Mouse (Mus musculus): Measurements from ENCODE around the gene Chic2. TPM values are rescaled to one million over a fixed set of nuclear protein-coding genes. Genes with fewer than 3 reads are reported as not detected.

Gene Chic2
- total and polyA plus RNA-seq, 3 experiments = 3.7 to 19.2 (median 16.8) TPM

DNA sequence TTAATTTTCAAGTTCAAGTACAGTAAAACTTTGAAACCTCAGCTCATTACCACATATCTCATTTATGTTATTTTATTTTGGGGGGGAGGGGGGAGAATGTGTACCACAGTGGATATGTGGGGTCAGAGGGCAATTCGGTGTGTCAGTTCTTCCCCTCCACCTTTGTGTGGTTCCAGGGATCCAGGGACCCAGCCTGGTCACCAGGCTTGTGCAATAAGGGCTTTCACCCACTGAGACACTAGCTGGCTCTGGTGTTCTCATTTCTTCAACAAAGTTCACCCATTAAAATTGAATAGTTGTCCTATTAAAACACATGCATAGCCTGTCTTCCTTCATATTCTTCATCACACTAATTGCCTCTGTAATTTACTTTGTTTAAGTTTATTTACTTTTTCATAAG, 5.3 kb downstream of the Chic2 start:
- WGBS = 85% methylated on average over 1 of the region's 1 CpGs

DNA sequence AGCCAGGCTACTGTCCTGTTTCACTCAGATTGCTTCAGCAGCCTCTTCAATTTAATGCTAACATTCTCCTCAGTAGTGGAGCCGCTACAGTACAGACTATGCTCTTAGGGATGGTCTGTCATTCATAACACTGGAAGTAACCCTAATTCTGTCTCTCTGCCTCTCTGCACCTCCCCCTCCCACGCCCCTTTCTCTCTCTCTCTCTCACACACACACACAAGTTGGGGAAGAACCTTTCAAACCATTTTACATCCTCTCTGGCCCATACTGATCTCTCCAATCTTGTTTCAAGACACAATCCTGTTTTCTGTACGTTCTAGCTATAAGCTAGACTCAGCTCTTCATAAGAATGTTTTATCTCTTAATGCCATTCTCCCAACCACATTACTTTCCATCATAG, 9.1 kb downstream of the Chic2 start:
- Histone ChIP-seq H3K27me3 (ENCODE audit: control insufficient read depth, insufficient read depth, low read length) (no peaks in the 10 kb centered on the region), H3K4me1 (ENCODE audit: control insufficient read depth, insufficient read depth, low read length) (peaks cover 3% of the 10 kb centered on the region), H3K36me3 (ENCODE audit: control insufficient read depth, insufficient read depth, low read length) (peaks cover 9% of the 10 kb centered on the region), H3K9ac (ENCODE audit: low read depth, low read length) (no peak overlapping the region), H3K27ac (no peak overlapping the region), H3K79me2 (replicated peaks; ENCODE audit: control insufficient read depth, insufficient read depth, low read length) (peaks cover 12% of the 10 kb centered on the region), H3K4me3 (no peak overlapping the region)
- WGBS = 90% methylated on average over 3 of the region's 3 CpGs
- DNase-seq = no peak
- intact Hi-C loops (cut with DNase I) = no loop called here
- TF ChIP-seq CTCF (IDR thresholded peaks at IDR 0.05) (no peak), EP300 (IDR thresholded peaks at IDR 0.05; ENCODE audit: insufficient read depth, low read depth, low read length) (no peak), POLR2A (IDR thresholded peaks at IDR 0.05; ENCODE audit: insufficient read depth, low read depth, low read length) (no peak)

More for the DNA sequence above, 5.3 kb downstream of the Chic2 start:
- Histone ChIP-seq H3K9ac (ENCODE audit: low read depth, low read length) (no peak overlapping the region), H3K79me2 (replicated peaks; ENCODE audit: control insufficient read depth, insufficient read depth, low read length) (peaks cover 15% of the 10 kb centered on the region), H3K4me3 (no peak overlapping the region), H3K27me3 (ENCODE audit: control insufficient read depth, insufficient read depth, low read length) (no peaks in the 10 kb centered on the region), H3K4me1 (ENCODE audit: control insufficient read depth, insufficient read depth, low read length) (peaks cover 6% of the 10 kb centered on the region), H3K36me3 (ENCODE audit: control insufficient read depth, insufficient read depth, low read length) (peaks cover 18% of the 10 kb centered on the region), H3K27ac (no peak overlapping the region)
- intact Hi-C loops (cut with DNase I) = no loop called here
- TF ChIP-seq CTCF (IDR thresholded peaks at IDR 0.05) = no peak
- TF ChIP-seq POLR2A (IDR thresholded peaks at IDR 0.05; ENCODE audit: insufficient read depth, low read depth, low read length) = no peak
- no peak for TF ChIP-seq EP300 (IDR thresholded peaks at IDR 0.05; ENCODE audit: insufficient read depth, low read depth, low read length)
- DNase-seq = no peak

DNA sequence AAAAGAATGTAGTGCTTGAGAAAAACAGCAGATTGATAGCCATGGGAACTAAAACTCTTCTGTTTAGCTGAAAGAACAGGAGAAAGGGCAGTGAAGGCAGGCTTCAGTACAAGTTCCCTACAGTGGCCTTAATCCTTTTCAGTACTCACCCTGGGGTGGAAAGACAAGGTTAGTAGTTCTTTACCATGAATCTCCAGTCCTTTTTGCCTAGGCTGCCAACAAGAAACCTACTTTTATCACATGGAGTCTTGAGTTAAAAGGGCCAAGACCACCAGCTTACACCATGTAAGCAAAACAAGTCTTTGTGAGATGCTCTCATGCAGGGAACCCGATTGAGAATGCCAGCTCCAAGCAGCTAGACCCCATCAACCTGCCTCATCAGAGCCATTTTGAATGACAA, 29.8 kb downstream of the Chic2 start:
- intact Hi-C loops (cut with DNase I) = no loop called here
- H3K9ac ChIP-seq (ENCODE audit: low read depth, low read length) = no peak overlapping the region
- H3K36me3 ChIP-seq (ENCODE audit: control insufficient read depth, insufficient read depth, low read length) = peaks cover 3% of the 10 kb centered on the region
- H3K79me2 ChIP-seq (replicated peaks; ENCODE audit: control insufficient read depth, insufficient read depth, low read length) = peaks cover 5% of the 10 kb centered on the region; the same call in 1 of the 2 replicates
- no peaks in the 10 kb centered on the region for H3K27me3 ChIP-seq (ENCODE audit: control insufficient read depth, insufficient read depth, low read length)
- TF ChIP-seq CTCF (IDR thresholded peaks at IDR 0.05) = no peak
- TF ChIP-seq EP300 (IDR thresholded peaks at IDR 0.05; ENCODE audit: insufficient read depth, low read depth, low read length) = no peak
- TF ChIP-seq POLR2A (IDR thresholded peaks at IDR 0.05; ENCODE audit: insufficient read depth, low read depth, low read length) = no peak
- DNase-seq = no peak
- H3K27ac ChIP-seq = no peak overlapping the region
- H3K4me3 ChIP-seq = no peak overlapping the region
- WGBS = 84% methylated on average over 1 of the region's 1 CpGs
- peaks cover 2% of the 10 kb centered on the region; the same call in 1 of the 2 replicates for H3K4me1 ChIP-seq (ENCODE audit: control insufficient read depth, insufficient read depth, low read length)

DNA sequence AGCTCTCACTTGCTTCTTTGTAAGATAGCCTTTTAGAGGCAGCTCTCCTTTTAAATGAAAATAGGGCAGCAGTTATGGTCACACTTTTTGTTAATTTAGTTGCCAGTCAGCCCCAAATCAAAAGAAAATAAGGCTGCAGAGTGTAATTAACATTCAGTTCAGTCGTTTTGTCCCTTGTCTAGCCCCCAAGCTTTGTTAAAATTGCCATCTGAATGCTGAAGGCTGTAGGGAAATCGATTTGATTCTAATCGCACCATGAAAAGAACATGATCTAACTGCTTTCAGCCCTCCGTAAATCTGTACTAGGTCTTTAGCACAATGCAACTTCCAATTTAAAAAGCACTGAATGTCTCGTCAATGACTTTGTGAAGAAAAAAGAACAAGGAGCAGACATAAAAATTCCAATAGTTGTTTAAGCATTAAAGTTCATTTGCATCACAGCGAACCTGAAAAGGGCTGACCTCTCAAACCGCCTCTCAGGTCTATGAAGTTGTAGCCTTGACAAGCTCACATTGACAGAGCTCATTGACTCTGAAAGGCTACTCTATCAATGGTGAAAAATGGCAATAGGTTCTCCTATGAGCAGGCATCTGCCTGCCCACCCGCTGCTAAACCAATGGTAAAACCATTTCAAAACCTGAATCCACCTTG, 31.7 kb downstream of the Chic2 start:
- TF ChIP-seq POLR2A (IDR thresholded peaks at IDR 0.05; ENCODE audit: insufficient read depth, low read depth, low read length) (no peak), EP300 (IDR thresholded peaks at IDR 0.05; ENCODE audit: insufficient read depth, low read depth, low read length) (no peak), CTCF (IDR thresholded peaks at IDR 0.05) (no peak)
- H3K36me3 ChIP-seq (ENCODE audit: control insufficient read depth, insufficient read depth, low read length) = peaks cover 3% of the 10 kb centered on the region
- no peaks in the 10 kb centered on the region for H3K27me3 ChIP-seq (ENCODE audit: control insufficient read depth, insufficient read depth, low read length)
- WGBS = 89% methylated on average over 8 of the region's 8 CpGs
- no peak for DNase-seq
- H3K27ac ChIP-seq = no peak overlapping the region
- peaks cover 2% of the 10 kb centered on the region; the same call in 1 of the 2 replicates for H3K4me1 ChIP-seq (ENCODE audit: control insufficient read depth, insufficient read depth, low read length)
- no peak overlapping the region for H3K4me3 ChIP-seq
- peaks cover 5% of the 10 kb centered on the region; the same call in 1 of the 2 replicates for H3K79me2 ChIP-seq (replicated peaks; ENCODE audit: control insufficient read depth, insufficient read depth, low read length)
- no peak overlapping the region for H3K9ac ChIP-seq (ENCODE audit: low read depth, low read length)
- intact Hi-C loops (cut with DNase I) = no loop called here

DNA sequence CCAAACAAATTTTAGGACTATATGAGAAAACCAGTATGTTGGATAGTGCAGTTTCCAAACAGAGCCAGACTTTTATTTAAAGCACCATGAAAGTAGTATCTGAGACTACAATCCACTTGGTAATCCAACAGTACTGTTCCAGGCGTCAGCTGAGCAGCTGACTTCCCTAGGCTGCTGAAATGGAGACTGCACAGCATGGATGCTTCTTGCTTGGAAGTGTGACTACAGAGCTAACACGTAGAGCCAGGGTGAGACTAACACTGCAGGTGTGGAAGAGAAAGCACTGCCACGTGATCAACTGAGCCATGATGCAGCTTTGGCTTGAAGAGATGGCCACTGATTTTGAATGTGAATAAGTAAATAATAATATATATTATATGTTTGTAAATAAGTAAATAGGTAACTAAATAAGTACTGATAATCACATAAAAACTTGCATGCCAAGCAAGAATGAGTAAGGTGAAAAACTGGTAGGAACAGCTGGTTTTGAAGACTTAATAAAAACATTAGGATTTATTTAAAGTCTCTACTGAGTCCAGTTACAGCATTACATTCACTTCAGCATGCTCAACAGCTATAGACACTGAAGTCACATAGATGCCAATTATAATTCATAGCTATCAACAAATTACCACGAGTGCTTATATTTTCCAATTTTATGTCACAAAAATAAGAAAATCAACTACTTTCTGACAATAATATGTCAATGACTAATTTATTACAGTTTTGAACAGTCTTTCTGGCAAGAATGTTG, 32.4 kb downstream of the Chic2 start:
- TF ChIP-seq EP300 (IDR thresholded peaks at IDR 0.05; ENCODE audit: insufficient read depth, low read depth, low read length) = no peak
- no peak for TF ChIP-seq POLR2A (IDR thresholded peaks at IDR 0.05; ENCODE audit: insufficient read depth, low read depth, low read length)
- no peak for TF ChIP-seq CTCF (IDR thresholded peaks at IDR 0.05)
- intact Hi-C loops (cut with DNase I) = no loop called here
- H3K9ac ChIP-seq (ENCODE audit: low read depth, low read length) = no peak overlapping the region
- H3K27me3 ChIP-seq (ENCODE audit: control insufficient read depth, insufficient read depth, low read length) = no peaks in the 10 kb centered on the region
- peaks cover 3% of the 10 kb centered on the region for H3K36me3 ChIP-seq (ENCODE audit: control insufficient read depth, insufficient read depth, low read length)
- DNase-seq = no peak
- peaks cover 5% of the 10 kb centered on the region; the same call in 1 of the 2 replicates for H3K79me2 ChIP-seq (replicated peaks; ENCODE audit: control insufficient read depth, insufficient read depth, low read length)
- H3K4me3 ChIP-seq = no peak overlapping the region
- peaks cover 2% of the 10 kb centered on the region; the same call in 1 of the 2 replicates for H3K4me1 ChIP-seq (ENCODE audit: control insufficient read depth, insufficient read depth, low read length)
- H3K27ac ChIP-seq = no peak overlapping the region
- WGBS = 85% methylated on average over 4 of the region's 4 CpGs

DNA sequence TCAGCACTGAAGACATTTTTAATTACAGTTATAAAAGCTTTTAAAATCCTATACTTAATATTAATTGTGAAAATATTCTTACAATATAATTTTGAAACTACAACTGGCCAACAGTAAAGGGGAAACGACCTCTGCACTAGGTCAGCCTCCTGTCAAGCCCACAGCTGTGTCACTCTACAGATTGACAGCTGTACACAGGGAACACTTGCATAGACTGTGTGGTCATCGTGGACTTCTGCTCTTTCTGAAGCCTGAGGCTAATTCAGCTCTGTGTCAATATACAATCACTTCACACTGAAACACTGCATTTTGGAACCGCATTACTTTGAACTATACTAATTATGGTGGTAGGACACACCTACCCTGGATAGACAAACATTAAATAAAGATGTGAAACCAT, 39.8 kb downstream of the Chic2 start:
- H3K27ac ChIP-seq = no peak overlapping the region
- H3K4me3 ChIP-seq = no peak overlapping the region
- no peak for DNase-seq
- no peaks in the 10 kb centered on the region for H3K27me3 ChIP-seq (ENCODE audit: control insufficient read depth, insufficient read depth, low read length)
- H3K79me2 ChIP-seq (replicated peaks; ENCODE audit: control insufficient read depth, insufficient read depth, low read length) = no peaks in the 10 kb centered on the region; the same call in 1 of the 2 replicates
- WGBS = 69% methylated on average over 3 of the region's 3 CpGs
- intact Hi-C loops (cut with DNase I) = no loop called here
- no peak overlapping the region for H3K9ac ChIP-seq (ENCODE audit: low read depth, low read length)
- no peak for TF ChIP-seq POLR2A (IDR thresholded peaks at IDR 0.05; ENCODE audit: insufficient read depth, low read depth, low read length)
- TF ChIP-seq EP300 (IDR thresholded peaks at IDR 0.05; ENCODE audit: insufficient read depth, low read depth, low read length) = no peak
- no peak for TF ChIP-seq CTCF (IDR thresholded peaks at IDR 0.05)
- H3K36me3 ChIP-seq (ENCODE audit: control insufficient read depth, insufficient read depth, low read length) = no peaks in the 10 kb centered on the region; the same call in none of the 2 replicates
- H3K4me1 ChIP-seq (ENCODE audit: control insufficient read depth, insufficient read depth, low read length) = no peaks in the 10 kb centered on the region

All from heart, adult 2 months (tissue).